Mouse (Mus musculus) myocyte (in vitro differentiated cells): ENCODE measurements around the gene Sf3b6. TPM values are rescaled to one million over a fixed set of nuclear protein-coding genes. Genes with fewer than 3 reads are reported as not detected.

Source experiments
- H3K27me3 ChIP-seq: one replicate; pipeline ENCODE4 v1.6.1; 2011; ENCODE audit not compliant: control insufficient read depth, insufficient read depth, insufficient read length
- H3K36me3 ChIP-seq: one replicate; pipeline ENCODE4 v1.6.1; 2011; ENCODE audit not compliant: control insufficient read depth, insufficient read depth
- H3K4me2 ChIP-seq: one replicate; pipeline ENCODE4 v1.6.1; 2011; ENCODE audit warnings: low read depth, control low read depth
- H3K4me3 ChIP-seq: one replicate; pipeline ENCODE4 v1.5.1; 2011; ENCODE audit warnings: mild to moderate bottlenecking, control low read depth, moderate library complexity
- H3K79me2 ChIP-seq: one replicate; pipeline ENCODE4 v1.6.1; 2011; ENCODE audit not compliant: control insufficient read depth, insufficient read depth
- H3ac ChIP-seq: one replicate; pipeline ENCODE4 v1.6.1; 2011; ENCODE audit not compliant: control insufficient read depth, insufficient read length
- CEBPB ChIP-seq: IDR thresholded peaks from 2 replicates; pipeline ENCODE4 v1.6.1; 2011; ENCODE audit warnings: mild to moderate bottlenecking, moderate library complexity; ENCODE audit not compliant: poor library complexity, insufficient read depth, severe bottlenecking
- E2F4 ChIP-seq: IDR thresholded peaks from one replicate; pipeline ENCODE4 v1.6.1; 2011; ENCODE audit warnings: mild to moderate bottlenecking, control low read depth, moderate library complexity; ENCODE audit not compliant: insufficient read depth
- MAX ChIP-seq: IDR thresholded peaks from one replicate; pipeline ENCODE4 v1.6.1; 2011; ENCODE audit warnings: low read depth, mild to moderate bottlenecking, control low read depth
- MYOD1 ChIP-seq, 3 experiments: IDR thresholded peaks; one replicate each; pipeline ENCODE4 v1.6.1; 2011; ENCODE audit warnings: control low read depth in 2 of 3, low read depth in 2 of 3, mild to moderate bottlenecking in 2 of 3, moderate library complexity in 1 of 3; ENCODE audit not compliant: insufficient read length in 2 of 3, control insufficient read depth in 1 of 3
- MYOG ChIP-seq, 3 experiments: IDR thresholded peaks; one replicate each; pipeline ENCODE4 v1.6.1; 2011; ENCODE audit warnings: control low read depth in 2 of 3, low read depth in 2 of 3, mild to moderate bottlenecking in 2 of 3; ENCODE audit not compliant: insufficient read length in 2 of 3, control insufficient read depth in 1 of 3, insufficient read depth in 1 of 3
- POLR2A ChIP-seq: IDR thresholded peaks from one replicate; pipeline ENCODE4 v1.6.1; 2011; ENCODE audit warnings: low read depth, mild to moderate bottlenecking, control low read depth, moderate library complexity; ENCODE audit not compliant: insufficient read length
- POLR2AphosphoS2 ChIP-seq: IDR thresholded peaks from one replicate; pipeline ENCODE4 v1.6.1; 2011; ENCODE audit warnings: low read depth, control low read depth; ENCODE audit not compliant: insufficient read length
- REST ChIP-seq: IDR thresholded peaks from one replicate; pipeline ENCODE4 v1.6.1; 2011; ENCODE audit warnings: mild to moderate bottlenecking, control low read depth, moderate library complexity; ENCODE audit not compliant: insufficient read depth, insufficient read length
- SRF ChIP-seq: IDR thresholded peaks from one replicate; pipeline ENCODE4 v1.6.1; 2011; ENCODE audit warnings: low read depth; ENCODE audit not compliant: control insufficient read depth, insufficient read length
- TCF12 ChIP-seq: IDR thresholded peaks from one replicate; pipeline ENCODE4 v1.6.1; 2011; ENCODE audit warnings: mild to moderate bottlenecking, control low read depth; ENCODE audit not compliant: poor library complexity, insufficient read depth, severe bottlenecking
- TCF3 ChIP-seq: IDR thresholded peaks from one replicate; pipeline ENCODE4 v1.6.1; 2011; ENCODE audit warnings: low read depth, control low read depth; ENCODE audit not compliant: insufficient read length
- USF1 ChIP-seq: IDR thresholded peaks from one replicate; pipeline ENCODE4 v1.6.1; 2011; ENCODE audit warnings: low read depth, mild to moderate bottlenecking, control low read depth, moderate library complexity
- polyA plus RNA-seq: library from polyadenylated mRNA; unstranded; fragments of >200 nt; fragmentation: generic; extraction: Trizol; gene quantifications from one replicate; pipeline ENCODE4 v1.2.1, GENCODE M21; 2012; ENCODE audit warnings: missing spikeins

Gene Sf3b6
- polyA plus RNA-seq, 1 experiment = 100.0 TPM

GRCm38 (mm10) chr12:4872983-4873477, 55.7 kb downstream of the Sf3b6 start:
- no peaks in the 10 kb centered on the region for H3K36me3 ChIP-seq
- H3K79me2 ChIP-seq = no peaks in the 10 kb centered on the region
- TF ChIP-seq REST (no peak), TCF12 (no peak), MYOG (IDR thresholded peaks at IDR 0.05; ENCODE audit: control insufficient read depth in 1 of 3, insufficient read depth in 1 of 3, insufficient read length in 2 of 3, low read depth in 2 of 3) (no peak), MAX (no peak), POLR2AphosphoS2 (no peak), E2F4 (no peak), CEBPB (no peak)
- H3K4me2 ChIP-seq = no peak overlapping the region
- H3ac ChIP-seq = no peak overlapping the region
- no peaks in the 10 kb centered on the region for H3K27me3 ChIP-seq
- H3K4me3 ChIP-seq = no peak overlapping the region

- no peak overlapping the region for H3ac ChIP-seq
- H3K4me3 ChIP-seq = no peak overlapping the region
- no peak for TF ChIP-seq SRF
- TF ChIP-seq MYOD1 (IDR thresholded peaks at IDR 0.05; ENCODE audit: control insufficient read depth in 1 of 3, insufficient read length in 2 of 3, low read depth in 2 of 3) = no peak
- TF ChIP-seq TCF12 = no peak
- no peak for TF ChIP-seq POLR2A
- TF ChIP-seq USF1 = no peak
These were observed 56.2 kb downstream of the Sf3b6 start for GRCm38 (mm10) chr12:4873531-4873930.

DNA sequence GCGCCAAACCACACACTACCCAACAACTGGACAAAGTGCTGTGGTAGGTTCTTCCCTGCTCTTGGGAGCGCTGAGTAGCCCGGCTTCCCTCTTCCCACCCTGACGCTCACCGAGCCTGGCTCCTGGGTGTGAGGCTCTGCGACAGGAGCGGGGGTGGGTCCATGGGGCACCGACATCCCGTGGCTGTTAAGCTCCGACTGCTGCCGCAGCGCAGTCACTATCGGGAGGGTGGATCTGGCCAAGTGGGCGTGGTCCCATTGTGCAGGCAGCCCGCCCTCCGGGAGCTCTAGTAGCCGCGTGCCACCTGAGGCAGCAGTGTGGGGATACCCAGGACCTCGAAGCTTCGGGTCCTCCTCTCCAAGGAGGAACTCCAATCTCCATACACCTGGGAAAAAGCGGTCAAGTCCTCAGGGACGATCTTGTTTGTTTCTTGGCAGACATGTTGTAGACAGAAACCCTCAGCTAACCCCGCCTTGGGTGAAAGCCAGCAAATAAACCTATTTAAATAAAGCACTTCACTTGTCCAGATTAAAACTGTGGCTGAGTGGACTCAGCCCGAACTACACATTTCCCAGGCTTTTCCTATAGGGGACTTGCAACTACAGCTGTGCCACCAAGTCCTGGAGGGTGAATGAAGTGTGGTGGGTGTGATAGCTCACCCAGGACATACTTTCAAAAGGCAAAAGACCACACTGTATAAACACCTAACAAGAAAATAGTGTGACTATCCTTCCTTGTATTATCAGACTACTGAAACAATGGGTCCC, 57.0 kb downstream of the Sf3b6 start, which contains the start of gene Mfsd2b:
Mfsd2b (minus strand) TSS at position 199 of the 767 bp plus-strand sequence.
- TF ChIP-seq REST (no peak), POLR2A (no peak), USF1 (no peak), MAX (no peak), MYOG (IDR thresholded peaks at IDR 0.05; ENCODE audit: control insufficient read depth in 1 of 3, insufficient read depth in 1 of 3, insufficient read length in 2 of 3, low read depth in 2 of 3) (no peak), TCF12 (no peak), TCF3 (no peak), CEBPB (no peak), MYOD1 (IDR thresholded peaks at IDR 0.05; ENCODE audit: control insufficient read depth in 1 of 3, insufficient read length in 2 of 3, low read depth in 2 of 3) (no peak), POLR2AphosphoS2 (no peak), SRF (no peak), E2F4 (no peak)
- peak within 1 kb of the TSS; percentile 74 for H3K4me2 ChIP-seq
- no peak within 1 kb of the TSS for H3K4me3 ChIP-seq
- H3K27me3 ChIP-seq = no peaks in the 10 kb centered on the region
- H3ac ChIP-seq = no peak within 1 kb of the TSS
- H3K79me2 ChIP-seq = no peaks in the 10 kb centered on the region
- no peaks in the 10 kb centered on the region for H3K36me3 ChIP-seq

More at GRCm38 (mm10) chr12:4873531-4873930, 56.2 kb downstream of the Sf3b6 start:
- H3K79me2 ChIP-seq = no peaks in the 10 kb centered on the region
- peak overlapping the region; percentile 74 for H3K4me2 ChIP-seq
- H3K36me3 ChIP-seq = no peaks in the 10 kb centered on the region
- H3K27me3 ChIP-seq = no peaks in the 10 kb centered on the region

DNA sequence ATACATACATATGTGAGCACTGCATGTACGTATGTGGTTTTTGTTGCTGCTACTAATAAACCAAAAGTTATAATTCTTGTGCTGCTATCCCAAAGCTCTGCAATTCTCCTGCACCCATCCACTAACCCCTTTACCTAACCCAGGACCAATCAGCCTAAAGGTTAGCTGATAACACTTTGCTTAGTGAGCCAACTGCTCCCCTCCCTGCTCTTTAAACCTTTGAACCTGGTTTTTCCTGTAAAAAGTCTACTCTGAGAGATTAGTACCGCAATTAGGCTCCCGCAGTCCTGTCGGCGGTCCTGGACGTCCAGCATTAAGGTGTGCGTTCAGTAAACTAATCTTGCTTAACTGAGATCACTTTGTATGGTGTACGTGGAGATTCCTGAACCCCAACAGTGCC, 58.3 kb downstream of the Sf3b6 start:
- Histone ChIP-seq H3K36me3 (no peaks in the 10 kb centered on the region), H3K27me3 (no peaks in the 10 kb centered on the region), H3K4me2 (no peak overlapping the region), H3ac (no peak overlapping the region), H3K4me3 (no peak overlapping the region), H3K79me2 (no peaks in the 10 kb centered on the region)
- TF ChIP-seq E2F4 (no peak), MAX (no peak), USF1 (no peak), POLR2A (no peak), SRF (no peak), POLR2AphosphoS2 (no peak), TCF3 (no peak), MYOD1 (IDR thresholded peaks at IDR 0.05; ENCODE audit: control insufficient read depth in 1 of 3, insufficient read length in 2 of 3, low read depth in 2 of 3) (no peak), CEBPB (no peak), MYOG (IDR thresholded peaks at IDR 0.05; ENCODE audit: control insufficient read depth in 1 of 3, insufficient read depth in 1 of 3, insufficient read length in 2 of 3, low read depth in 2 of 3) (no peak), REST (no peak), TCF12 (no peak)

Other genes starting within 250 kb of the Sf3b6 start
- 8.4 TPM for gene Itsn2, start 224.9 kb upstream of the Sf3b6 start, polyA plus RNA-seq
- gene Gm3625, start 224.6 kb upstream of the Sf3b6 start, polyA plus RNA-seq = not detected
- gene Fam228a, start 79.1 kb upstream of the Sf3b6 start, polyA plus RNA-seq = not detected
- 0.02 TPM for gene Pfn4, start 48.5 kb upstream of the Sf3b6 start, polyA plus RNA-seq
- gene Fam228b, start 48.3 kb upstream of the Sf3b6 start, polyA plus RNA-seq = 0.07 TPM
- gene Fkbp1b, start 24.0 kb downstream of the Sf3b6 start, polyA plus RNA-seq = 7.3 TPM
- 8.3 TPM for gene Wdcp, start 25.8 kb downstream of the Sf3b6 start, polyA plus RNA-seq
- gene Mfsd2b, start 56.8 kb downstream of the Sf3b6 start, polyA plus RNA-seq = 0.07 TPM
- 4.9 TPM for gene Ubxn2a, start 90.2 kb downstream of the Sf3b6 start, polyA plus RNA-seq
- gene Atad2b, start 99.8 kb downstream of the Sf3b6 start, polyA plus RNA-seq = 3.7 TPM